Mouse (Mus musculus): ENCODE results near the gene Tmprss11e. TPM values are rescaled to one million over a fixed set of nuclear protein-coding genes. Genes with fewer than 3 reads are reported as not detected.

Gene Tmprss11e
- total and polyA plus RNA-seq, 2 experiments from 2014 or later, result 0.14 TPM; not detected in 1

DNA sequence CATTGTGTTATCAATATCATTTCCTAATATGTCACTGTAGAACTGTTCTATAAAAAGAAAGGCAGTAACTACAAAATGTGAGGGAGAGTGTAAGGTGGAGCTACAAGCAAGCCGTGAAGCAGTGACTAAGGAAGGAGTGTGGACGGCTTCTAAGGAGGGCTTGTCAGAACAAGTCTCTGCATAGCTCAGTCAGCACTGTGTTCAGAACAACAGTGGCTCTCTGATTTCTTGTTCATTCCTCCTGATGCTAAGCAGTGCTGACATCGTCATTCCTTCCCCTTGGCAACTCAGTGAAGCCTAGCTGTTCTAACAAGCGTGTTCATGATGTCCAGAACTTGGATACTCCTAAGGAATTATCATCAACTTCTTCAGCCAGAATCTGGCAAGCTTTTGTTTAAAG lies 15.0 kb downstream of the Tmprss11e start:
- Histone ChIP-seq H3K9me3 (ENCODE audit: low read length) (no peaks in the 10 kb centered on the region), H3K4me2 (ENCODE audit: low read depth) (no peak overlapping the region), H3K27me3 (ENCODE audit: insufficient read depth, low read length) (no peaks in the 10 kb centered on the region), H3K36me3 (ENCODE audit: insufficient read depth) (no peaks in the 10 kb centered on the region), H3K9ac (no peak overlapping the region), H3K4me1 (ENCODE audit: insufficient read depth) (no peaks in the 10 kb centered on the region), H3K27ac (ENCODE audit: low read depth, low read length) (no peak overlapping the region), H3K4me3 (ENCODE audit: low read depth, low read length) (no peak overlapping the region)
- ATAC-seq (0 out of 2 replicates have a peak, but pooled peaks have one; percentile 36), DNase-seq (no peak)
- WGBS, result 75% methylated on average over 4 of the region's 4 CpGs
- TF ChIP-seq CTCF (IDR thresholded peaks at IDR 0.05; ENCODE audit: low read depth), result no peak

DNA sequence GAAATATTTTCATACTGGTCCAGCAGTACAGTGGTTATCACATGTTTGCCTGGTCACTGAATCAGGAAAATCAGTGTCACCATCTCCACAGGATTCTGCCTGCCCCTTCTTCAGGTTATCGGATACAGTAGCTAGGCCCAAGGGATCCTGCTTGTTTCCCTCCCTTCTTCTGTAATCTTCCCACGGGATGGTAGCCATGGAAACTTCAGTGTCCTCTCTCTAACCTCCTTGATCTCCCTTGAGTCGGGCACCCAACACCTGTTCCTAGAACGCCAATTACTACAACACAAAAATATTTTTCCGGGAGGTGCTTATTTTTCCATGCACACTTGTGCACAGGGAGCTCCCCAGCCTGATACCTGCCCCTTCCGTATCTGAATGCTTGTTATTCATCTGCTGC lies 17.0 kb downstream of the Tmprss11e start:
- no peaks in the 10 kb centered on the region for H3K4me1 ChIP-seq (ENCODE audit: insufficient read depth)
- no peak overlapping the region for H3K9ac ChIP-seq
- no peaks in the 10 kb centered on the region for H3K36me3 ChIP-seq (ENCODE audit: insufficient read depth)
- TF ChIP-seq CTCF (IDR thresholded peaks at IDR 0.05; ENCODE audit: low read depth), result no peak
- no peak overlapping the region for H3K4me2 ChIP-seq (ENCODE audit: low read depth)
- H3K27ac ChIP-seq (ENCODE audit: low read depth, low read length), result no peak overlapping the region
- H3K9me3 ChIP-seq (ENCODE audit: low read length), result no peaks in the 10 kb centered on the region
- no peak for ATAC-seq
- H3K27me3 ChIP-seq (ENCODE audit: insufficient read depth, low read length), result no peaks in the 10 kb centered on the region
- no peak for DNase-seq
- WGBS, result 76% methylated on average over 6 of the region's 6 CpGs
- no peak overlapping the region for H3K4me3 ChIP-seq (ENCODE audit: low read depth, low read length)

DNA sequence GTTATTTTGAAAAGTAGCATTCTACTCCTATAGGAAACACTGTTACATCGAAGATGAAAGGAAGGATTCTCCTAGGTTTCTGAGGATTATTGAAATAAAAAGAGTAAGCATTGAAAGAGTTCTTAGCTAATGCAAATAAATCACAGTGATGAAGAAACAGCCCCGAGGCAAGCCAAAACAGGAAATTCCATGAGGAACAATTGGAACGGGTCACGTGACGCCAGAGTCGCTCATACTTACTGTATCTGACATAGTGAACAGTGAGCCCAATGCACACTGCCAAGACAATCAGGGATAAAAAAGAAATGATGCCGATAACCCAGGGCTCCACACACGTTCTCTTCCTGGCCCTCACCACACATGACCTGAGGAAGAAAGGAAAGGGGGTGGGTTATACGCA lies 18.6 kb downstream of the Tmprss11e start:
- no peak overlapping the region for H3K9ac ChIP-seq
- H3K36me3 ChIP-seq (ENCODE audit: insufficient read depth), result no peaks in the 10 kb centered on the region
- H3K9me3 ChIP-seq (ENCODE audit: low read length), result no peaks in the 10 kb centered on the region
- no peaks in the 10 kb centered on the region for H3K4me1 ChIP-seq (ENCODE audit: insufficient read depth)
- H3K4me2 ChIP-seq (ENCODE audit: low read depth), result no peak overlapping the region
- ATAC-seq, result no peak
- WGBS, result 87% methylated on average over 9 of the region's 9 CpGs
- no peak overlapping the region for H3K27ac ChIP-seq (ENCODE audit: low read depth, low read length)
- no peaks in the 10 kb centered on the region for H3K27me3 ChIP-seq (ENCODE audit: insufficient read depth, low read length)
- H3K4me3 ChIP-seq (ENCODE audit: low read depth, low read length), result no peak overlapping the region
- no peak for DNase-seq
- no peak for TF ChIP-seq CTCF (IDR thresholded peaks at IDR 0.05; ENCODE audit: low read depth)

DNA sequence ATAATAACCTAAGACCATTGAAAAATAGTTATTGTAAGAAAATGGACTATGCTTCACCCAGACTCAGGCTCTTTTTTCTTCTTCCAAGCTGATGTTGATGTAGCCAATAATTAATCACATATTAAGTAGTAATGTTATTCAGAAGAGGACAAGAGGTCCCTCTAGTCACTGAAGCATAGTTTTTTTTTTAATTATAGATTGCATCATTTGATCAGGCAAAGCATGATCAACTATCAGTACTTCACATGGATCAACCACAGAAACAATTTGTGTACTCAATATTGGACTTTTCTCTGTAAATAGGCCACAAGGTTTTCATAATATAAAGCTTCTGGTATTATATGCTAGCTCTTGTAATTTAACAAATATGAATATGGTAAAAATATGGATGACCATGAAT lies 20.6 kb downstream of the Tmprss11e start:
- no peaks in the 10 kb centered on the region for H3K9me3 ChIP-seq (ENCODE audit: low read length)
- H3K27me3 ChIP-seq (ENCODE audit: insufficient read depth, low read length), result no peaks in the 10 kb centered on the region
- no peaks in the 10 kb centered on the region for H3K36me3 ChIP-seq (ENCODE audit: insufficient read depth)
- no peak overlapping the region for H3K4me2 ChIP-seq (ENCODE audit: low read depth)
- no peak overlapping the region for H3K9ac ChIP-seq
- H3K27ac ChIP-seq (ENCODE audit: low read depth, low read length), result no peak overlapping the region
- ATAC-seq (no peak), DNase-seq (no peak)
- no peak overlapping the region for H3K4me3 ChIP-seq (ENCODE audit: low read depth, low read length)
- no peaks in the 10 kb centered on the region for H3K4me1 ChIP-seq (ENCODE audit: insufficient read depth)
- no peak for TF ChIP-seq CTCF (IDR thresholded peaks at IDR 0.05; ENCODE audit: low read depth)

DNA sequence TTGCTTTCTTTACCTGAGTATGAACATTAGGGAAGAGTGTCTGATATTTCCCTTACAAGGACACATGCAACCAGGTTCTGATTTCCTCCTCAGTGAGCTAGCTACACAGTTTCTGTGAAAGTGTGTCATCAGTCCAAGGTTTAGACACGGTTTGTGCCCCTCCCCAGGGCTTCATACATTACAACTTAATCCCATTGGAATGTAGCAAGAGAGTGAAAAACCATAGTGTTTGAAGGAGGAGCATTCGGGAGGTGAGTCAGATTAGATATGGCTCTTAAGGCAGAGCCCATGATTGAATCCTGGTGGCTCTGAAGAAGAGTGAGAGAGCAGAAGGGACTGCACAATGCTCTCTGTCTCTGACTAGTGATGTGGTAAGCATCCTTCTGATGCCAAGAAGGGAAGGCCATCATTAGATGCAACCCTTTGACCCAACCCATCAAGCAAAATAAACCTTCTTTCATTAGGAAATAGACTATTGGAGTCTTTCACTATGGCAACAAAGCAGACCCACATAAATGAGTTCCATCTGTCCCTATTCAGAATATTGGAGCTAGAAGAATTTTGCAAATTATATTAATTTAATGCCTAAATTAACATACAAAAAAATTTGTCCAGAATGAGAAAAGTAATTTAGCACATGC lies 22.7 kb downstream of the Tmprss11e start:
- WGBS, result 46% methylated on average over 2 of the region's 2 CpGs
- no peak for DNase-seq

DNA sequence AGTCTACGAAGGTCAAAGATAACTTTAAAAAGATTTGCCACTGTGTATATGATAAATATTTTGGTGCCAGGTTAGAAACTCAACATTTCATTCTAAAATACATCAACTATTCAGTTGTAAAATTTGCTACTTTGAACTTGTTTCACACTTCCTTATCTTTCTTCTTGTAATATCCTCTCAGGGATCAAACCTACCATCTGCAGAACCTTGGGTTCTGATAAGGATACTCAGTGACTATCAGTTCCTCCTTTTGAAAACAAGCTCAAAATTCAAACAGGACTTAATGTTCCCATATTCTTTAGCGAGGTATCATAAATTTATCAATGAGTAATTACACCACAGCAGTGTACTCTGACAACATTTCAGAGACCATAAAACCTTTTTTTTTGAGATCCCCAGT lies 30.6 kb downstream of the Tmprss11e start:
- Histone ChIP-seq H3K4me2 (ENCODE audit: low read depth) (no peak overlapping the region), H3K36me3 (ENCODE audit: insufficient read depth) (no peaks in the 10 kb centered on the region), H3K27ac (ENCODE audit: low read depth, low read length) (no peak overlapping the region), H3K4me1 (ENCODE audit: insufficient read depth) (no peaks in the 10 kb centered on the region), H3K4me3 (ENCODE audit: low read depth, low read length) (no peak overlapping the region), H3K9ac (no peak overlapping the region), H3K9me3 (ENCODE audit: low read length) (no peaks in the 10 kb centered on the region), H3K27me3 (ENCODE audit: insufficient read depth, low read length) (no peaks in the 10 kb centered on the region)
- ATAC-seq (no peak), DNase-seq (no peak)
- 91% methylated on average over 2 of the region's 2 CpGs for WGBS
- TF ChIP-seq CTCF (IDR thresholded peaks at IDR 0.05; ENCODE audit: low read depth), result no peak

More for the DNA sequence above, 22.7 kb downstream of the Tmprss11e start:
- no peaks in the 10 kb centered on the region for H3K27me3 ChIP-seq (ENCODE audit: insufficient read depth, low read length)
- H3K27ac ChIP-seq (ENCODE audit: low read depth, low read length), result no peak overlapping the region
- no peak overlapping the region for H3K4me3 ChIP-seq (ENCODE audit: low read depth, low read length)
- peak; percentile 16; the same call in 1 of the 2 replicates for ATAC-seq
- no peak overlapping the region for H3K9ac ChIP-seq
- TF ChIP-seq CTCF (IDR thresholded peaks at IDR 0.05; ENCODE audit: low read depth), result no peak
- no peaks in the 10 kb centered on the region for H3K9me3 ChIP-seq (ENCODE audit: low read length)
- no peaks in the 10 kb centered on the region for H3K36me3 ChIP-seq (ENCODE audit: insufficient read depth)
- no peaks in the 10 kb centered on the region for H3K4me1 ChIP-seq (ENCODE audit: insufficient read depth)
- no peak overlapping the region for H3K4me2 ChIP-seq (ENCODE audit: low read depth)

DNA sequence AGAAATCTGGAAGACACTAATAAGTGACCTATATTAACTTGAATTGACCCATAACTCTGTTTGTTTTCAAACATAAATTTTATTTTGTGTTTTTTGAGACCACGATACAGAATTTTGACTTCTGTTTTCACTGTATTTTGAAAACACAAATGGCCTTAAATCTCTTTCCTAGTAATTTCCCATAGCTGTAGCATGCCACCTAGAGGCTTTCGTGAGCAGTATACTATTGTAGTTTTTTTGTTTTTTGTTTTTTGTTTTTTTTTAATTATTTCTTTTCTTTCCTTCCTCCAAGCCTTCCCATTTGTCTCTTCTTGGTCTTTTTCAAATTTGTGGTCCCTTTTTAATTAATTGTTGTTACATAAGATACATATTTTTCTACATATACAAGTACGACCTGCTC lies 40.7 kb downstream of the Tmprss11e start:
- 82% methylated on average over 3 of the region's 3 CpGs for WGBS
- Histone ChIP-seq H3K9me3 (ENCODE audit: low read length) (no peaks in the 10 kb centered on the region), H3K27me3 (ENCODE audit: insufficient read depth, low read length) (no peaks in the 10 kb centered on the region), H3K36me3 (ENCODE audit: insufficient read depth) (no peaks in the 10 kb centered on the region), H3K27ac (ENCODE audit: low read depth, low read length) (no peak overlapping the region), H3K9ac (no peak overlapping the region), H3K4me3 (ENCODE audit: low read depth, low read length) (no peak overlapping the region), H3K4me2 (ENCODE audit: low read depth) (no peak overlapping the region), H3K4me1 (ENCODE audit: insufficient read depth) (no peaks in the 10 kb centered on the region)
- ATAC-seq (no peak), DNase-seq (no peak)
- TF ChIP-seq CTCF (IDR thresholded peaks at IDR 0.05; ENCODE audit: low read depth), result no peak
